Mouse (Mus musculus) right cerebral cortex, postnatal 4 days (tissue): ENCODE results near the gene Mtmr1.

Source experiments
- DNase-seq: peaks from one replicate; pipeline ENCODE4 v3.0.0-alpha.2; 2022

The Mtmr1 gene

DNA sequence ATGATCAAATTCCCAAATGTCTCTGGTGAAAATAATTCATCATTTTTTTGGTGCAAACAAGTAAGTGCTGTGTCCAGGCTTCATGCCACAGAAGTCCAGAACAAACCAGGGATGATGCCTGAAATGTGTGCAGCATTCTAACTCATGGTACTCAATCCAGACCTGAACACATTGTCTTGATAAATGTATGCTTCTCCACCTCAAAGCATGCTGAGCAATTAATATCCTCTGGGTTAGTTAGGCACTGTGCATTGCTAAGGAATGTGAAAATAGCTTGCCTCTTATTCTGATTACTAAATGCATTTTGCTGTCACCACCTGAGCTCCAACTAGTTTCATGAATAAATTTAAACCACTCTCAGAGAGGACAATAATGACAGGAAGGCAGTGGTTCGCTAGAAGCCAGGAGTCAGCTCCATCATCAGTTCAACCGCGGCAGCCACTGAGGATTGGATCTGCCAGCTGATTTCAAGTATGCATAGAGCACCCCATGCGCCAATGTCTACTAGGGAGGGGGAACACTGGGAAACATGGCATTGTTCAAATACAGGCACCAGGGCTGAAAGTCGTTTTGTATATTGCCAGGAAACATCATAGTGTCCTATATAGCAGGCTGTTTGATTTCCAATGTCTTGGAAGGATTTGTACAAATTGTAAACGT, 91.6 kb downstream of the Mtmr1 start:
- DNase-seq = no peak

DNA sequence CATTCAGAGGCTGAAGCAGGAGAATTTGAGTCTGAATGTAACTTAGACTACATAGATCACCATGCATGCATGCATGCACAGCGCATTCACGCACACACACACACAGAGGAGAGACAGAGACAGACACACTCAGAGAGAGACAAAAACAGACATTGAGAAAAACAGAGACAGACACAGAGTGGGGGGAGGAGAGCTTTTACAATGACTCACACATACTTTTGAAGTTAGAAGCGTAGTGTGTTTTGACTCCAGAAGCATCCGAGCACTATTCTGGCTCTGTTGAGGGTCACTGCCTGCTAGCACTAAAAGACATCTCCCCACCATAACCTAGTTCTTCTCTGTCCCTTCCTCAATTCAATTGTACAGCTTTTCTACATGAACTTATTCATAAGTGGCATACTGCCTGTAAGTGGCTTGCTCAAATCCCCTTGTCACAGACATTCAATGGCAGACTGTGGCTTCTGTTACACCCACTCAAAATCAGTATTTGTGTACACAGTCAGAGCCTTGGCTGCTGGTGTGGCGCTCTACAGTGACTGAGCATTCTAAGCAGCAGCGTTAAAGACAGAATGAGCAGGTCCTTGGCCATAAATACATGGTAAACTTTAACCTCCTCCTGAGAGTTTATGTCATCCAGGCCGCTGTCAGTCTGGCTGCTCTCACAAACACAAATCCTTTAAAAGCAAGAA, 99.7 kb downstream of the Mtmr1 start:
- DNase-seq = no peak

DNA sequence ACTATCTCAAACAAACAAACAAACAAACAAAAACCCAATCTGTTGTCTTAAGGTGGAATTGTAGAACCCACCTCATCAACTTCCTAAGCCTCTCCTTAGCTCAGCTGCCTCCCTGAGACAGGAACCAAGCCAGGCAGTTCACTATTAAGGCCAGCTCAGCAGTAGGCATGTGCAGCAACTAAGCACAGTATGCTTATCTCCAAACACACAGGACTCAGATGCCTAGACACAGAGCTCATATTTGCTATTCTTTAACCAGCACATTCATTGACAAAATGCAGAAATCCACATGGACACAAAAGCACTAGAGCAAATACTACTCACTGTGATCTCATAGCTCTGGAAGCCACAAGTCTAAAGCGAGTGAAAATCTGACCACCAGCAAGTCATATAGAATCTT, 100.9 kb downstream of the Mtmr1 start:
- DNase-seq = no peak

DNA sequence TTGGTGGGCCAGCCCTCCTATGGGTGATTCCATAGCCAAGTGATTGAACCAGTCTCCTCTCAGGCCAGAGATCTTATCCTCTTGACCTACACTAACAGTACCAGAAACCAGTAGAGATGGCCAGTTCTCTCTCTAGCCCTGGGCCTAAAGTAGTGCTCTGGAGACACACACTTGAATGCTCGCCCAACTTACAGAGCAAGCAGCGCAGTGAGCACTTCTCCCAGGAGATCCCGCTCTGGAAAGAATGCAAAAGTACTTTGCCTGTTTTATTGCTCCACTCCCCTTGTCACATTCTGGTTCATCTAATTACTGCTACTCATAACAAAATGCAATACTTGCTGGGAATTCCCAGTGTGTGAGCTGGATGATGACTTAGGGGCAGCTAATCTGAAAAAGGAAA, 102.9 kb downstream of the Mtmr1 start:
- DNase-seq = no peak
